Mouse (Mus musculus) midbrain, embryonic 10.5 days (tissue): ENCODE data around the gene Psmd12. TPM values are rescaled to one million over a fixed set of nuclear protein-coding genes. Genes with fewer than 3 reads are reported as not detected.

Source experiments
- DNase-seq: peaks from one replicate; pipeline ENCODE4 v3.0.0-alpha.2; 2017; ENCODE audit warnings: low spot score
- H3K27ac ChIP-seq: fragments of 300-500 bp; sonication (generic); replicated peaks from 2 replicates; pipeline ENCODE4 v1.5.1; 2016; ENCODE audit warnings: mild to moderate bottlenecking
- H3K27me3 ChIP-seq: fragments of 300-500 bp; sonication (generic); 2 replicates; pipeline ENCODE4 v1.6.1; 2016; ENCODE audit warnings: low read depth, mild to moderate bottlenecking; ENCODE audit not compliant: poor library complexity, severe bottlenecking
- H3K36me3 ChIP-seq: fragments of 300-500 bp; sonication (generic); 2 replicates; pipeline ENCODE4 v1.6.1; 2016; ENCODE audit warnings: mild to moderate bottlenecking, moderate library complexity
- H3K4me1 ChIP-seq: fragments of 300-500 bp; sonication (generic); 2 replicates; pipeline ENCODE4 v1.6.1; 2016
- H3K4me3 ChIP-seq: fragments of 300-500 bp; sonication (generic); 2 replicates; pipeline ENCODE4 v1.5.1; 2016; ENCODE audit warnings: mild to moderate bottlenecking, moderate library complexity
- H3K9me3 ChIP-seq: fragments of 300-500 bp; sonication (generic); replicated peaks from 2 replicates; pipeline ENCODE4 v1.6.1; 2016; ENCODE audit warnings: mild to moderate bottlenecking
- WGBS: fragments of 180-500 bp; shearing (Covaris S2); methylation state at CpG from one replicate; pipeline ENCODE4 v1.1.7; 2016; 5-methylcytosine and 5-hydroxymethylcytosine counted together
- polyA plus RNA-seq: library from polyadenylated mRNA; unstranded; fragments of >200 nt; fragmentation: Nextera tagmentation; extraction: Ambion mirVana; gene quantifications from 2 replicates; pipeline ENCODE4 v1.2.1, GENCODE M21; 2016

The Psmd12 gene
- polyA plus RNA-seq, 1 experiment from 2014 or later: 237 TPM

GRCm38 (mm10) chr11:107527632-107528031 is 48.3 kb downstream of the Psmd12 start:
- WGBS: 41% methylated on average over 3 of the region's 3 CpGs
- Histone ChIP-seq H3K36me3 (no peaks in the 10 kb centered on the region), H3K4me1 (peaks cover 10% of the 10 kb centered on the region), H3K9me3 (no peaks in the 10 kb centered on the region), H3K27me3 (no peaks in the 10 kb centered on the region), H3K27ac (no peak overlapping the region), H3K4me3 (no peak overlapping the region)
- DNase-seq: no peak

DNA sequence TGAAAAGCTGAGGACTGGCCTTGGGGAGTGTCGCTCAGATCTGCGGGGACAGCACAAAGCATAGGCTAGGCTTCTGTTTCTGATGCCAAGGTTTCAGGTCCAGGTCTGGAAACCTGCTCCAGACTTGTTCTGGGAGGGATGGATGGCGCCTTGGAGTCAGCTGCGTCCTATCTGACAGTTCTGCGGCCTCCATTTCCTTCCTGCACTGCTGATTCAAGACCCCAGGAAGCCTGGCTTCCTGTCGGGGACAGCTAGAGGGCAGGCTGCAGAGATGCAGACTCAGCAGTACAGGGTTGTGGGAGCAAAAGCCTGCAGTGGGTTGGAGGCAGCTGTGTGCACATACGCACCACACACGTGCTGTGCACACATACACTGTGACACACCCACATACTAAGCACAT is 50.0 kb downstream of the Psmd12 start:
- Histone ChIP-seq H3K27ac (no peak overlapping the region), H3K9me3 (no peaks in the 10 kb centered on the region), H3K36me3 (no peaks in the 10 kb centered on the region), H3K4me3 (no peak overlapping the region), H3K4me1 (peaks cover 10% of the 10 kb centered on the region), H3K27me3 (no peaks in the 10 kb centered on the region)
- DNase-seq: no peak
- WGBS: 58% methylated on average over 8 of the region's 8 CpGs

- Histone ChIP-seq H3K27me3 (no peaks in the 10 kb centered on the region), H3K9me3 (no peaks in the 10 kb centered on the region), H3K27ac (no peak overlapping the region), H3K4me3 (no peak overlapping the region), H3K4me1 (peaks cover 10% of the 10 kb centered on the region), H3K36me3 (no peaks in the 10 kb centered on the region)
- WGBS: 75% methylated on average over 4 of the region's 4 CpGs
- no peak for DNase-seq
Measured at GRCm38 (mm10) chr11:107531445-107531844, 52.2 kb downstream of the Psmd12 start.

DNA sequence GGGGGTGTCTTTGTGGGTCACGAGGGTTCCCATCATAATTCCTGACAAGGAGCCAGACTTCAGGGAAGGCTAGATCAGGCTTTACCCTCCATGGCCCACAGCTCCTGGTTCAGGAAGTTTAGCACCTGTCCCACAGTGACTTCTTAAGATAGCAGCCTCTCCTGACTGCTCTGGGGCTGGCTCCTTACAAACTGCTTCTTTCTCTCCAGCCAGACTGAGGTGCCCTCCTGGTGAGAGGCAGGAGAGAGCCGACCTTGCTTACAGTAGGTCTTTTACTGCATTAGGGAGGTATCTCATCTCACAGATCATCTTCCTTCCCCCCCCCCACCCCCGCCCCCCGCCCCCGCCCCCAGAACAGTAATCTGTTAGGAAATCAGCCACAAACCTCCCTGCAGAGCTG is 53.0 kb downstream of the Psmd12 start:
- 47% methylated on average over 5 of the region's 5 CpGs for WGBS
- H3K27me3 ChIP-seq: no peaks in the 10 kb centered on the region
- H3K4me1 ChIP-seq: peaks cover 7% of the 10 kb centered on the region
- H3K27ac ChIP-seq: no peak overlapping the region
- no peaks in the 10 kb centered on the region for H3K9me3 ChIP-seq
- H3K4me3 ChIP-seq: no peak overlapping the region
- no peak for DNase-seq
- no peaks in the 10 kb centered on the region for H3K36me3 ChIP-seq

- Histone ChIP-seq H3K4me1 (no peaks in the 10 kb centered on the region), H3K27ac (no peak overlapping the region), H3K9me3 (no peaks in the 10 kb centered on the region), H3K27me3 (no peaks in the 10 kb centered on the region), H3K36me3 (no peaks in the 10 kb centered on the region), H3K4me3 (no peak overlapping the region)
- DNase-seq: no peak
- WGBS: 94% methylated on average over 4 of the region's 4 CpGs
Measured at GRCm38 (mm10) chr11:107538994-107539393, 59.7 kb downstream of the Psmd12 start.

- Histone ChIP-seq H3K36me3 (no peaks in the 10 kb centered on the region), H3K27me3 (peaks cover 3% of the 10 kb centered on the region), H3K4me3 (no peak overlapping the region), H3K9me3 (no peaks in the 10 kb centered on the region), H3K4me1 (no peaks in the 10 kb centered on the region), H3K27ac (no peak overlapping the region)
- 81% methylated on average over 1 of the region's 1 CpGs for WGBS
- DNase-seq: no peak
Measured at GRCm38 (mm10) chr11:107540339-107540738, 61.1 kb downstream of the Psmd12 start.

GRCm38 (mm10) chr11:107545747-107546476 is 66.6 kb downstream of the Psmd12 start:
- DNase-seq: no peak
- Histone ChIP-seq H3K36me3 (peaks cover 16% of the 10 kb centered on the region), H3K27ac (no peak overlapping the region), H3K4me3 (peak overlapping the region; percentile 98), H3K27me3 (peaks cover 12% of the 10 kb centered on the region), H3K4me1 (peaks cover 21% of the 10 kb centered on the region), H3K9me3 (no peaks in the 10 kb centered on the region)
- 21% methylated on average over 13 of the region's 13 CpGs for WGBS

DNA sequence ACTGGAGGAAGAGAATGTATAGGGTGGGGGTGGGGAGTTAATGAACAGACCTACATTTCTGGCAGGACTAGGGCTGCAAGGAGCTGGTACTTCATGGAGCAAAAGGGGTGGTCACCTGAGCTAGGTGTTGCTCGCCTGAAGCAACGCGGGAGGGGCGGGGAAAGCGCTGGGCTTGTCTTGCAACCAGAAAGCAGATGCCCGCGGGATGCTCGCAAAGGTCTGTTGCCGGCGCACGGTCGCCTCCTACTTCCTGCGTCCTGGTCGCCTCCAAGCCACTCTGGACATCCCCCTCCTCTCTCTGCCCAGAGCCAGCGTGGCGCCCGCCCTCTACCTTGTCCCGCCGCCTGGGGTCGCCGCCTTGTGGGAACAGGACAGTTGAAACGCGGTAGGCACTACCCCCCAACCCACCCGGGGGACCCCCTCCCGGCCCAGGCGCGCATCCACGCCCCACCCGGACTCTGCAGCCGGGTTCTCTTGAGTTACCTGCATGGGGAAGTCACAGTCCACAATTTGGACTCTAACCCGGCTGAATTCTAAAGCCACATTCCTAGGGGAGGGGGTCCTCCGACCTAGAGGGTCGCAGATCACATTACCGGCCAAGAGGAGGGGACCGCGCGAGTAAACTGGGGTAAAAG is 67.5 kb downstream of the Psmd12 start:
- peak overlapping the region; percentile 98 for H3K4me3 ChIP-seq
- H3K27me3 ChIP-seq: peaks cover 12% of the 10 kb centered on the region
- peaks cover 21% of the 10 kb centered on the region for H3K4me1 ChIP-seq
- peak overlapping the region; percentile 93 for H3K27ac ChIP-seq
- DNase-seq: peak; percentile 83
- peaks cover 25% of the 10 kb centered on the region for H3K36me3 ChIP-seq
- WGBS: under 1% methylated on average over 37 of the region's 37 CpGs
- H3K9me3 ChIP-seq: no peaks in the 10 kb centered on the region

DNA sequence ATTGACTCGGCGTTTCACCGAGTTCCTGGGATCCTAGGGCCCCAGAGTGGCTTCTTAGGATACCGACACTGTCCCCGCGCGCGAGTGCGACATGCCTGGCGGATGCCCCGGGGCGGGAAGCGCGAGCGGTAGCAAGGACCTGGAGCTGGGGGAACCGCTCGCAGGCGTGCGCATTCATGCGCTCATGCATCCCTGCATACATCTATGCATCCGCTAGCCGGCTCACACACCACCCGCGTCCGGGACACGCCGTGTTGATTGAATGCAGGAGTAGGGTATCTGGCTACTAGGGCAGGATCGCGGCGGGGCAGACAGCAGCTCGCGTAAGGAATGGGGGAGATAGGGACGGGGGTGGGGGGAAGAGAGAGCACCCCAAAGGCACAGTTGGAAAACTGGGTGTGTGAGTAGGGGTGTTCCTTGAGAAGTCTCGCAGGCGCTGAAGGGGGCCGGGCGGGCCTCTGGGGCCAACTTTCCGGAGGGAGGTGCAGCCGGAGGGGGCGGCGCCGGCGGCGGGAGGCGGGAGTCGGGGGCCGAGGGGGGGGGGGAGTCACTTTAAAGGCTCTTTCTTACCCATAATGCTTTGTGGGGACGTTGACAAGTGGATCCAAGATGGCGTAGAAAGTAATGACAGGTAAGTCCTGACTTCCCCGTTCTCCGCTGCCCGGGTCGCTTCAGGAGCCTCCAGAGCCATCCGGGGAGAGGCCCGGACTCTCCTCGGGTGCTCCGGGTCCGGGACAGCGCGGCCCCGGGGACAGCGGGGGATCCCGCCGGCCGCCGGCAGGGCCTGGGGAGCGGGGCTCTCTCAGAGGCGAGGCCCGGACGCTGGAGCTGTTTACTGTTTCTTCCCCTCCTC is 68.3 kb downstream of the Psmd12 start, which contains the start of gene Helz:
TSS of gene Helz (plus strand) at position 580 of the 853 bp plus-strand sequence.
- peak within 1 kb of the TSS; percentile 98 for H3K4me3 ChIP-seq
- peaks cover 33% of the 10 kb centered on the region for H3K36me3 ChIP-seq
- peak within 1 kb of the TSS; percentile 93 for H3K27ac ChIP-seq
- H3K4me1 ChIP-seq: peaks cover 21% of the 10 kb centered on the region
- peaks cover 12% of the 10 kb centered on the region for H3K27me3 ChIP-seq
- peak; percentile 85 for DNase-seq
- WGBS: under 1% methylated on average over 67 of the region's 70 CpGs
- no peaks in the 10 kb centered on the region for H3K9me3 ChIP-seq

- peaks cover 12% of the 10 kb centered on the region for H3K27me3 ChIP-seq
- no peaks in the 10 kb centered on the region for H3K9me3 ChIP-seq
- peak overlapping the region; percentile 93 for H3K27ac ChIP-seq
- 8% methylated on average over 39 of the region's 39 CpGs for WGBS
- H3K4me3 ChIP-seq: peak overlapping the region; percentile 98
- H3K36me3 ChIP-seq: peaks cover 40% of the 10 kb centered on the region
- H3K4me1 ChIP-seq: peaks cover 21% of the 10 kb centered on the region
- no peak for DNase-seq
Measured at GRCm38 (mm10) chr11:107548204-107548975, 69.1 kb downstream of the Psmd12 start.
